Mouse (Mus musculus): ENCODE data around the gene Rcor3.

Rcor3 gene

GRCm38 (mm10) chr1:192069971-192070591 is 67.8 kb downstream of the Rcor3 start:
- DNase-seq (ENCODE audit: low spot score): no peak

- no peak for DNase-seq (ENCODE audit: low spot score)
These were observed 69.7 kb downstream of the Rcor3 start for GRCm38 (mm10) chr1:192068188-192068587.

- DNase-seq (ENCODE audit: low spot score): no peak
These were observed 70.9 kb downstream of the Rcor3 start for GRCm38 (mm10) chr1:192066956-192067355.

- no peak for DNase-seq (ENCODE audit: low spot score)
These were observed 74.5 kb downstream of the Rcor3 start for GRCm38 (mm10) chr1:192063209-192063946.

- DNase-seq (ENCODE audit: low spot score): no peak
These were observed 75.2 kb downstream of the Rcor3 start for GRCm38 (mm10) chr1:192062682-192063081.

- peak; percentile 38 for DNase-seq (ENCODE audit: low spot score)
These were observed 76.1 kb downstream of the Rcor3 start for GRCm38 (mm10) chr1:192061666-192062306.

- DNase-seq (ENCODE audit: low spot score): no peak
These were observed 79.0 kb downstream of the Rcor3 start for GRCm38 (mm10) chr1:192058911-192059310.

- DNase-seq (ENCODE audit: low spot score): no peak
These were observed 84.1 kb downstream of the Rcor3 start for GRCm38 (mm10) chr1:192053726-192054125.

- DNase-seq (ENCODE audit: low spot score): no peak
These were observed 84.9 kb downstream of the Rcor3 start for GRCm38 (mm10) chr1:192052986-192053385.

- no peak for DNase-seq (ENCODE audit: low spot score)
These were observed 85.4 kb downstream of the Rcor3 start for GRCm38 (mm10) chr1:192052461-192052860.

Data from ovary, postnatal 36 days (tissue).